Mouse (Mus musculus) central nervous system, embryonic 11.5 days (tissue): Measurements from ENCODE around the gene Samd15. TPM values are rescaled to one million over a fixed set of nuclear protein-coding genes. Genes with fewer than 3 reads are reported as not detected.

Experiments
- polyA plus RNA-seq: library from polyadenylated mRNA; depleted of rRNA; stranded (reverse); fragments of >200 nt; gene quantifications from 2 replicates; pipeline ENCODE4 v1.2.3, GENCODE M21; 2012; rRNA removed

The Samd15 gene
- 0.48 and 0.79 TPM in 2 replicates for polyA plus RNA-seq

DNA sequence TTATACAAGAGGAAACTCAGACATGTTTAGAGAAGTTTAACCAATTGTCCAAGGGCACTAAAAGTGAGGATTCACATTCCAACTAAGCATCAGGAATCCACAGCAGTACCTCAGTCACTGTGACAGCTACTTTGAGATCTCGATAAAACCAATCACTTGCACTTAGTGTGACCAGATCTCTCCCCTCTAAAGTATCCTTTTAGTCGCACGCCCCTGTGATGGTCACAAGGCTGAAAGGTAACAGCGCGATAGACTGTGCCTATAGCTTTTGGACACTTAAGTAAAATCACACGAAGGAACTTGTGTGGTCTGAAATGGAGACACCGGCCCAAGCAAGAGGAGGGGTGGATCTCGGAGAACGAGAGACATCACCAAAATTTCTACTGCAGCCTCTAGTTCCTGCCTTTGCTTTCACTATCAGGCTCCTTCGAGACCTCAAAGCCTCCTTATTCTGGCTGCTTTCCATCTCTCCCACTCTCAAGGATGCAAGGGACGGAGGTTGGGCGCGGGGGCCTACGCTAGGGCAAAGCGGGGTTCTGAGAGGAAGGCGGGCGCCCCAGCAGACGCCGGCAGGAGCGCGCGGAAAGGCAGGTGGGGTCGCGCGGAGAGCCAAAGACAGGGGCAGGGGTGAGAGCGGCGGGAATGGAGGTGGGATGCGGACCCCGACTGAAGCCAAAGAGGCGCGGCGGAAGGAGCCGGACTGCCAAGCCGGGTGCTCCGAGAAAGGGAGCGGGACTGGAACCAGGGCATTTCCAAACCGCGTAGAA, at the start of gene Samd15:
Samd15 (plus strand) TSS at position 518 of the 767 bp plus-strand sequence.

GRCm38 (mm10) chr12:87199973-87200586, 557 bp downstream of the Samd15 start, which contains the start of gene Tmed8:
Gene Tmed8, minus strand, starts transcription at chr12:87200454.

GRCm38 (mm10) chr12:87238632-87239031, 39.1 kb downstream of the Samd15 start, which contains the start of gene Noxred1:
Gene Noxred1, minus strand, starts transcription at chr12:87238732.

Other genes with a start within 250 kb of the Samd15 start
- 0.43 and 1.6 TPM in 2 replicates for gene Zdhhc22, start 209.3 kb upstream of the Samd15 start, polyA plus RNA-seq
- 0.85 and 1.5 TPM in 2 replicates for gene Tmem63c, start 178.4 kb upstream of the Samd15 start, polyA plus RNA-seq
- 0.36 and 0.48 TPM in 2 replicates for gene Ngb, start 97.2 kb upstream of the Samd15 start, polyA plus RNA-seq
- 47.9 and 60.7 TPM in 2 replicates for gene Gstz1, start 52.6 kb upstream of the Samd15 start, polyA plus RNA-seq
- 10.2 and 15.2 TPM in 2 replicates for gene Pomt2, start 51.8 kb upstream of the Samd15 start, polyA plus RNA-seq
- 5.9 and 8.2 TPM in 2 replicates for gene Tmed8, start 731 bp downstream of the Samd15 start, polyA plus RNA-seq
- gene Noxred1, start 39.0 kb downstream of the Samd15 start, polyA plus RNA-seq: 2.6 and 3.1 TPM in 2 replicates
- 39.8 and 57.9 TPM in 2 replicates for gene Vipas39, start 66.5 kb downstream of the Samd15 start, polyA plus RNA-seq
- 212 and 268 TPM in 2 replicates for gene Ahsa1, start 66.8 kb downstream of the Samd15 start, polyA plus RNA-seq
- 0.80 and 2.1 TPM in 2 replicates for gene Ism2, start 100.0 kb downstream of the Samd15 start, polyA plus RNA-seq
- gene Sptlc2, start 188.6 kb downstream of the Samd15 start, polyA plus RNA-seq: 36.3 and 37.8 TPM in 2 replicates
- gene Slirp, start 244.2 kb downstream of the Samd15 start, polyA plus RNA-seq: 74.2 and 107 TPM in 2 replicates
- gene Alkbh1, start 244.3 kb downstream of the Samd15 start, polyA plus RNA-seq: 44.1 and 53.0 TPM in 2 replicates